Mouse (Mus musculus) myocyte (in vitro differentiated cells): ENCODE measurements around the gene Prss38. TPM values are rescaled to one million over a fixed set of nuclear protein-coding genes. Genes with fewer than 3 reads are reported as not detected.

Source experiments
- H3K27me3 ChIP-seq: one replicate; pipeline ENCODE4 v1.6.1; 2011; ENCODE audit not compliant: control insufficient read depth, insufficient read depth, insufficient read length
- H3K36me3 ChIP-seq: one replicate; pipeline ENCODE4 v1.6.1; 2011; ENCODE audit not compliant: control insufficient read depth, insufficient read depth
- H3K4me2 ChIP-seq: one replicate; pipeline ENCODE4 v1.6.1; 2011; ENCODE audit warnings: low read depth, control low read depth
- H3K4me3 ChIP-seq: one replicate; pipeline ENCODE4 v1.5.1; 2011; ENCODE audit warnings: mild to moderate bottlenecking, control low read depth, moderate library complexity
- H3K79me2 ChIP-seq: one replicate; pipeline ENCODE4 v1.6.1; 2011; ENCODE audit not compliant: control insufficient read depth, insufficient read depth
- H3ac ChIP-seq: one replicate; pipeline ENCODE4 v1.6.1; 2011; ENCODE audit not compliant: control insufficient read depth, insufficient read length
- CEBPB ChIP-seq: IDR thresholded peaks from 2 replicates; pipeline ENCODE4 v1.6.1; 2011; ENCODE audit warnings: mild to moderate bottlenecking, moderate library complexity; ENCODE audit not compliant: poor library complexity, insufficient read depth, severe bottlenecking
- E2F4 ChIP-seq: IDR thresholded peaks from one replicate; pipeline ENCODE4 v1.6.1; 2011; ENCODE audit warnings: mild to moderate bottlenecking, control low read depth, moderate library complexity; ENCODE audit not compliant: insufficient read depth
- MAX ChIP-seq: IDR thresholded peaks from one replicate; pipeline ENCODE4 v1.6.1; 2011; ENCODE audit warnings: low read depth, mild to moderate bottlenecking, control low read depth
- MYOD1 ChIP-seq, 3 experiments: IDR thresholded peaks; one replicate each; pipeline ENCODE4 v1.6.1; 2011; ENCODE audit warnings: control low read depth in 2 of 3, low read depth in 2 of 3, mild to moderate bottlenecking in 2 of 3, moderate library complexity in 1 of 3; ENCODE audit not compliant: insufficient read length in 2 of 3, control insufficient read depth in 1 of 3
- MYOG ChIP-seq, 3 experiments: IDR thresholded peaks; one replicate each; pipeline ENCODE4 v1.6.1; 2011; ENCODE audit warnings: control low read depth in 2 of 3, low read depth in 2 of 3, mild to moderate bottlenecking in 2 of 3; ENCODE audit not compliant: insufficient read length in 2 of 3, control insufficient read depth in 1 of 3, insufficient read depth in 1 of 3
- POLR2A ChIP-seq: IDR thresholded peaks from one replicate; pipeline ENCODE4 v1.6.1; 2011; ENCODE audit warnings: low read depth, mild to moderate bottlenecking, control low read depth, moderate library complexity; ENCODE audit not compliant: insufficient read length
- POLR2AphosphoS2 ChIP-seq: IDR thresholded peaks from one replicate; pipeline ENCODE4 v1.6.1; 2011; ENCODE audit warnings: low read depth, control low read depth; ENCODE audit not compliant: insufficient read length
- REST ChIP-seq: IDR thresholded peaks from one replicate; pipeline ENCODE4 v1.6.1; 2011; ENCODE audit warnings: mild to moderate bottlenecking, control low read depth, moderate library complexity; ENCODE audit not compliant: insufficient read depth, insufficient read length
- SRF ChIP-seq: IDR thresholded peaks from one replicate; pipeline ENCODE4 v1.6.1; 2011; ENCODE audit warnings: low read depth; ENCODE audit not compliant: control insufficient read depth, insufficient read length
- TCF12 ChIP-seq: IDR thresholded peaks from one replicate; pipeline ENCODE4 v1.6.1; 2011; ENCODE audit warnings: mild to moderate bottlenecking, control low read depth; ENCODE audit not compliant: poor library complexity, insufficient read depth, severe bottlenecking
- TCF3 ChIP-seq: IDR thresholded peaks from one replicate; pipeline ENCODE4 v1.6.1; 2011; ENCODE audit warnings: low read depth, control low read depth; ENCODE audit not compliant: insufficient read length
- USF1 ChIP-seq: IDR thresholded peaks from one replicate; pipeline ENCODE4 v1.6.1; 2011; ENCODE audit warnings: low read depth, mild to moderate bottlenecking, control low read depth, moderate library complexity
- polyA plus RNA-seq: library from polyadenylated mRNA; unstranded; fragments of >200 nt; fragmentation: generic; extraction: Trizol; gene quantifications from one replicate; pipeline ENCODE4 v1.2.1, GENCODE M21; 2012; ENCODE audit warnings: missing spikeins

Gene Prss38
- polyA plus RNA-seq, 1 experiment = not detected

DNA sequence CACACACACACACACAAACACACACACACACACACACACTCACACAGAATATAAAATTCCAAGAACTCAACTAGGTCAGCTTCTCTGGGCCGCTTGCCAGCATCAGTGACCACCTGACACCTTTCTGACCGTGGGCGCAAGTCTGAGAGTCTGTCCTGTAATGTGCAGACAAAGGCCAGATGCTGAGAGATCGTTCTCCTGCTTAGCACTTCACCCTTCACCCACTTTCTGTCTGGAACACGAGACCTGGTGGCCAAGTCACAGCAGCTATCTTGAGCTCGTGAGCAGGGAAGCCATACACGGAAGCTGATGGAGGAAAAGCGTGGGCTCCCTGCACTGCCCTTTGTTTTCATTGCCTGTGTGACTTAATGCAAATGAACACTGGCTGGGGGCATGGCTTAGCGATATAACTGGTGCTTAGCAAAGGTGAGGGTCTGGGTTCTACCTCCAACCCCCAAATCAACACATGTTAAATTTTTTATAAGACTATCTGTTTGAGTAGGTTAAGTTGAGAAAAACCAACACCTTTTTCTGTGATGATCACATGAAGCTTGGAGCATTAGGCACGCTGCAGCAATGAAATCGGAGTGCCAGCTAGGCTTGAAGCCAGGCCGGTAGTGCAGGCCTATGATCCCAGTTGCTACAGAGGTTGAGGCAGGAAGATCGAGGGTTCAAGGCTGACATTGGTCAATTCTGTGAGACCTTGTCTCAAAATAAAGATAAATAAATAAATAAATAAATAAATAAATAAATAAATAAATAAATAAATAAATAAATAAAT is 37.3 kb downstream of the Prss38 start:
- Histone ChIP-seq H3K79me2 (no peaks in the 10 kb centered on the region), H3K4me2 (no peak overlapping the region), H3K4me3 (no peak overlapping the region), H3ac (no peak overlapping the region), H3K27me3 (no peaks in the 10 kb centered on the region), H3K36me3 (no peaks in the 10 kb centered on the region)
- no peak for TF ChIP-seq CEBPB
- no peak for TF ChIP-seq MYOG (IDR thresholded peaks at IDR 0.05; ENCODE audit: control insufficient read depth in 1 of 3, insufficient read depth in 1 of 3, insufficient read length in 2 of 3, low read depth in 2 of 3)
- no peak for TF ChIP-seq POLR2A
- TF ChIP-seq MAX = no peak
- no peak for TF ChIP-seq TCF12
- no peak for TF ChIP-seq E2F4

DNA sequence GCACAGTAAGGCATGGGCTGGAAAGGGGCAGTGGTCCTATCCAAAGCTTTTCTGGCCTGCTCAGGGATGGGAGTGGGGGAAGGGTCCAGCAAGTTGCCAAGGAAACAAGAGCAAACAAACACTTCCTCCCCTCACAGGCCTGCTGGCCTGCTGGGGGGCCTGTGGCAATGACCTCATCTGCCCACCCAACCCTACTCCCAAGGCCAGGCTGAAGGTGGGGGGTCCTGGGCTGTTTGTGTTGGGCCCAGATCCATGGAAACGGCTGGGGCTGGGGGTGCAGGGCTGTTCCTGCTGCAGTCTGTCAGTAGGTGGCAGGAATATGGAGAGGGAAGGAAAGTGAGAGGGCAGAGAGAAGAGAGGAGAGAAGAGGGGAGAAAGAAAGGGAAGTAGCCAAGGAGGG is 39.1 kb downstream of the Prss38 start:
- TF ChIP-seq SRF (no peak), MYOG (IDR thresholded peaks at IDR 0.05; ENCODE audit: control insufficient read depth in 1 of 3, insufficient read depth in 1 of 3, insufficient read length in 2 of 3, low read depth in 2 of 3) (no peak), MYOD1 (IDR thresholded peaks at IDR 0.05; ENCODE audit: control insufficient read depth in 1 of 3, insufficient read length in 2 of 3, low read depth in 2 of 3) (no peak), MAX (no peak), TCF12 (no peak), POLR2AphosphoS2 (no peak), POLR2A (no peak), REST (no peak), TCF3 (no peak), CEBPB (no peak), E2F4 (no peak), USF1 (no peak)
- Histone ChIP-seq H3K4me2 (no peak overlapping the region), H3K27me3 (no peaks in the 10 kb centered on the region), H3ac (no peak overlapping the region), H3K4me3 (no peak overlapping the region), H3K36me3 (no peaks in the 10 kb centered on the region), H3K79me2 (no peaks in the 10 kb centered on the region)

DNA sequence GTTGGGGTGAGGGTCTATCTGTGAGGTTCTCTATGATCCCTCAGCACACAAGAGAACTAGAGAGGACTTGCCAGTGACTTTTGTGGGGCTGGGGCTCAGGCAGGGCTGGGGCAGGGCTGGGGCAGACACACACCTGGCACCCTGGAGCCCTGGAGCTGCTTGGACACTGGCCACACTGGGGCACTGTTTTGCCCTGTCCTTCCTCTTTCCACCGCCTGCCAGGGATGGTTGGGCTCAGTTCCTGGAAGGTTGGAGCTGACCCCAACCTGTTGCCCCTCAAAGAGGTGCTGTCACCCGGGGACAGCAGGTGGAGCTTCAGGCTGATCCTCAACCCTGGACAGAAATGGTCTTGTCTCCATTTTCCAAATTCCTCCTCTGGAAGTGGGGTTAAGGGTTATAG is 39.5 kb downstream of the Prss38 start:
- no peaks in the 10 kb centered on the region for H3K27me3 ChIP-seq
- no peak overlapping the region for H3K4me2 ChIP-seq
- no peaks in the 10 kb centered on the region for H3K36me3 ChIP-seq
- no peak for TF ChIP-seq TCF12
- TF ChIP-seq POLR2AphosphoS2 = peak; percentile 14
- H3K4me3 ChIP-seq = no peak overlapping the region
- H3K79me2 ChIP-seq = no peaks in the 10 kb centered on the region
- no peak overlapping the region for H3ac ChIP-seq

DNA sequence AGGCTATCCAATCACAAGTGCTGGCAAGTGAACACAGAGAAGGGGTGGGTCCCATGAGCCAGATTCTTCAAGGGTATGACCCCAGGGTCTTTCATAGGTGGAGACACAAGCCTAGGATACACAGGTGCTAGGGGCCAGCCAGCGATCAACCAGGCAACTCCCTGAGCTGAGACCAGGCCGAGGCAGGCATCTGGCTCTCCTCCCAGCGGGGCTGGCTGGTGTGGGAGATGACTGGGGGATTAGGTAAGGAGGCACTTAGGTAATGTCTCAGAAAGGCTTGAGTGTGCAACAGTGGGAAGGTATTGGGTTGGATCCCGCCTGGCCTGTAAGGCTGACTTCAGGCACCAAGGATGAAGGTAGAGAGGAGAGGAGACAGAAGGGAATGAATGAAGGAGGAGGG is 40.3 kb downstream of the Prss38 start:
- no peaks in the 10 kb centered on the region for H3K79me2 ChIP-seq
- H3K27me3 ChIP-seq = no peaks in the 10 kb centered on the region
- no peak overlapping the region for H3K4me3 ChIP-seq
- no peak overlapping the region for H3ac ChIP-seq
- no peaks in the 10 kb centered on the region for H3K36me3 ChIP-seq
- H3K4me2 ChIP-seq = no peak overlapping the region
- no peak for TF ChIP-seq MYOG (IDR thresholded peaks at IDR 0.05; ENCODE audit: control insufficient read depth in 1 of 3, insufficient read depth in 1 of 3, insufficient read length in 2 of 3, low read depth in 2 of 3)
- TF ChIP-seq REST = no peak
- TF ChIP-seq TCF12 = no peak
- no peak for TF ChIP-seq CEBPB
- TF ChIP-seq SRF = no peak
- no peak for TF ChIP-seq E2F4
- TF ChIP-seq USF1 = no peak
- no peak for TF ChIP-seq MYOD1 (IDR thresholded peaks at IDR 0.05; ENCODE audit: control insufficient read depth in 1 of 3, insufficient read length in 2 of 3, low read depth in 2 of 3)
- TF ChIP-seq MAX = no peak
- no peak for TF ChIP-seq POLR2A
- TF ChIP-seq POLR2AphosphoS2 = no peak
- no peak for TF ChIP-seq TCF3

DNA sequence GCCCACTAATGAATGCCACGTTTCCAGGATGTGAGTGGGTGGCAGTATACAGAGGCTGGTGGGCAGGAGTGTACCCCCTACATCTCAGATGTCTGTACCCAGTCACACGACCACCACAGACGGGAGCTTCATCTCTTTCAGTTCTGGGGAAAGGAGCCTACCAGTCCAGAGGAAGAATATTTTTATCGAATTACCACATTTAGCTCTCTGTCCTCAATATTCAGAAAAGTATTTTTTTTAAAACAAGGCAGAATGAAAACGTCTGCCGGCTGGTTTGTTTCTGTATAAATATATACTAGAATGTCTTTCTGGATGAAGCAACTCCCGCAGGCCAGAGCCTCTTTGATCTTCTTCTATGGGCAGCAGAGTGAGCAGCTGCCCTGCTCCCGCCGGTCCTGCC is 42.5 kb downstream of the Prss38 start:
- H3ac ChIP-seq = no peak overlapping the region
- no peak overlapping the region for H3K4me2 ChIP-seq
- no peak for TF ChIP-seq TCF3
- no peak for TF ChIP-seq CEBPB
- H3K36me3 ChIP-seq = no peaks in the 10 kb centered on the region
- no peak overlapping the region for H3K4me3 ChIP-seq
- H3K27me3 ChIP-seq = no peaks in the 10 kb centered on the region
- no peaks in the 10 kb centered on the region for H3K79me2 ChIP-seq
